Mouse (Mus musculus): ENCODE results near the gene Ptch2. TPM values are rescaled to one million over a fixed set of nuclear protein-coding genes. Genes with fewer than 3 reads are reported as not detected.

The Ptch2 gene
- polyA plus RNA-seq (2015; fragmentation: Nextera tagmentation; extraction: Ambion mirVana) = 6.9 and 7.1 TPM in 2 replicates

GRCm38 (mm10) chr4:117095551-117096452 is at the start of gene Ptch2:
Gene Ptch2 (plus strand): TSS chr4:117096075.
- Histone ChIP-seq H3K4me2 (peak within 1 kb of the TSS; percentile 94), H3K9me3 (replicated peaks) (no peaks in the 10 kb centered on the region), H3K4me3 (replicated peaks) (peak within 1 kb of the TSS; percentile 76), H3K27me3 (replicated peaks) (no peaks in the 10 kb centered on the region), H3K9ac (replicated peaks) (peak within 1 kb of the TSS; percentile 68), H3K4me1 (peaks cover 30% of the 10 kb centered on the region), H3K36me3 (peaks cover 3% of the 10 kb centered on the region; the same call in 1 of the 2 replicates), H3K27ac (replicated peaks) (peak within 1 kb of the TSS; percentile 79)
- under 1% methylated on average over 49 of the region's 50 CpGs for WGBS
- peak; percentile 90 for ATAC-seq (ENCODE audit: low FRiP score)

- Histone ChIP-seq H3K4me3 (replicated peaks) (no peak overlapping the region), H3K9me3 (replicated peaks) (no peaks in the 10 kb centered on the region), H3K27me3 (replicated peaks) (no peaks in the 10 kb centered on the region), H3K36me3 (peaks cover 20% of the 10 kb centered on the region), H3K4me2 (no peak overlapping the region), H3K4me1 (no peaks in the 10 kb centered on the region), H3K27ac (replicated peaks) (no peak overlapping the region), H3K9ac (replicated peaks) (no peak overlapping the region)
- 72% methylated on average over 3 of the region's 3 CpGs for WGBS
- no peak for ATAC-seq (ENCODE audit: low FRiP score)
Observed at GRCm38 (mm10) chr4:117048836-117049235, 47.0 kb upstream of the Ptch2 start.

GRCm38 (mm10) chr4:117049485-117049884 is 46.4 kb upstream of the Ptch2 start:
- H3K4me1 ChIP-seq = no peaks in the 10 kb centered on the region
- H3K4me2 ChIP-seq = no peak overlapping the region
- no peaks in the 10 kb centered on the region for H3K27me3 ChIP-seq (replicated peaks)
- H3K9me3 ChIP-seq (replicated peaks) = no peaks in the 10 kb centered on the region
- no peak overlapping the region for H3K27ac ChIP-seq (replicated peaks)
- WGBS = 100% methylated on average over 1 of the region's 1 CpGs
- no peak for ATAC-seq (ENCODE audit: low FRiP score)
- no peak overlapping the region for H3K4me3 ChIP-seq (replicated peaks)
- H3K36me3 ChIP-seq = peaks cover 20% of the 10 kb centered on the region
- H3K9ac ChIP-seq (replicated peaks) = no peak overlapping the region

GRCm38 (mm10) chr4:117052626-117053025 is 43.2 kb upstream of the Ptch2 start:
- Histone ChIP-seq H3K4me1 (no peaks in the 10 kb centered on the region), H3K27ac (replicated peaks) (peak overlapping the region; percentile 42; the same call in 1 of the 2 replicates), H3K9ac (replicated peaks) (no peak overlapping the region), H3K27me3 (replicated peaks) (no peaks in the 10 kb centered on the region), H3K4me2 (no peak overlapping the region), H3K9me3 (replicated peaks) (no peaks in the 10 kb centered on the region), H3K4me3 (replicated peaks) (no peak overlapping the region), H3K36me3 (peaks cover 12% of the 10 kb centered on the region)
- no peak for ATAC-seq (ENCODE audit: low FRiP score)
- 65% methylated on average over 4 of the region's 4 CpGs for WGBS

GRCm38 (mm10) chr4:117053956-117054355 is 41.9 kb upstream of the Ptch2 start:
- Histone ChIP-seq H3K4me1 (no peaks in the 10 kb centered on the region), H3K9ac (replicated peaks) (no peak overlapping the region), H3K4me2 (no peak overlapping the region), H3K27me3 (replicated peaks) (no peaks in the 10 kb centered on the region), H3K27ac (replicated peaks) (no peak overlapping the region), H3K9me3 (replicated peaks) (no peaks in the 10 kb centered on the region), H3K4me3 (replicated peaks) (no peak overlapping the region), H3K36me3 (peaks cover 12% of the 10 kb centered on the region)
- ATAC-seq (ENCODE audit: low FRiP score) = no peak
- WGBS = 56% methylated on average over 4 of the region's 4 CpGs

- no peaks in the 10 kb centered on the region for H3K4me1 ChIP-seq
- no peak for ATAC-seq (ENCODE audit: low FRiP score)
- no peak overlapping the region for H3K4me3 ChIP-seq (replicated peaks)
- H3K27ac ChIP-seq (replicated peaks) = no peak overlapping the region
- H3K9ac ChIP-seq (replicated peaks) = no peak overlapping the region
- H3K4me2 ChIP-seq = no peak overlapping the region
- H3K27me3 ChIP-seq (replicated peaks) = no peaks in the 10 kb centered on the region
- H3K9me3 ChIP-seq (replicated peaks) = no peaks in the 10 kb centered on the region
- peaks cover 9% of the 10 kb centered on the region for H3K36me3 ChIP-seq
Observed at GRCm38 (mm10) chr4:117056102-117056501, 39.8 kb upstream of the Ptch2 start.

- Histone ChIP-seq H3K4me2 (no peak overlapping the region), H3K9me3 (replicated peaks) (no peaks in the 10 kb centered on the region), H3K9ac (replicated peaks) (no peak overlapping the region), H3K4me3 (replicated peaks) (no peak overlapping the region), H3K4me1 (no peaks in the 10 kb centered on the region), H3K36me3 (peaks cover 14% of the 10 kb centered on the region), H3K27me3 (replicated peaks) (no peaks in the 10 kb centered on the region), H3K27ac (replicated peaks) (no peak overlapping the region)
- no peak for ATAC-seq (ENCODE audit: low FRiP score)
- WGBS = 68% methylated on average over 2 of the region's 2 CpGs
Observed at GRCm38 (mm10) chr4:117056514-117056913, 39.4 kb upstream of the Ptch2 start.

- Histone ChIP-seq H3K4me1 (no peaks in the 10 kb centered on the region), H3K9ac (replicated peaks) (no peak overlapping the region), H3K36me3 (0 out of 2 replicates have a peak, but pooled peaks cover 16% of the 10 kb centered on the region), H3K4me2 (no peak overlapping the region), H3K27me3 (replicated peaks) (no peaks in the 10 kb centered on the region), H3K9me3 (replicated peaks) (no peaks in the 10 kb centered on the region), H3K27ac (replicated peaks) (no peak overlapping the region), H3K4me3 (replicated peaks) (no peak overlapping the region)
- ATAC-seq (ENCODE audit: low FRiP score) = no peak
- WGBS = 96% methylated on average over 4 of the region's 4 CpGs
Observed at GRCm38 (mm10) chr4:117058512-117058911, 37.4 kb upstream of the Ptch2 start.

GRCm38 (mm10) chr4:117062700-117063390 is 33.0 kb upstream of the Ptch2 start:
- Histone ChIP-seq H3K9me3 (replicated peaks) (no peaks in the 10 kb centered on the region), H3K4me1 (no peaks in the 10 kb centered on the region), H3K27me3 (replicated peaks) (no peaks in the 10 kb centered on the region), H3K36me3 (peaks cover 32% of the 10 kb centered on the region), H3K9ac (replicated peaks) (no peak overlapping the region), H3K4me2 (no peak overlapping the region), H3K4me3 (replicated peaks) (no peak overlapping the region), H3K27ac (replicated peaks) (no peak overlapping the region)
- 28% methylated on average over 4 of the region's 4 CpGs for WGBS
- no peak for ATAC-seq (ENCODE audit: low FRiP score)

- ATAC-seq (ENCODE audit: low FRiP score) = no peak
- no peaks in the 10 kb centered on the region for H3K9me3 ChIP-seq (replicated peaks)
- no peaks in the 10 kb centered on the region for H3K4me1 ChIP-seq
- H3K4me2 ChIP-seq = no peak overlapping the region
- 92% methylated on average over 7 of the region's 7 CpGs for WGBS
- H3K4me3 ChIP-seq (replicated peaks) = no peak overlapping the region
- H3K27me3 ChIP-seq (replicated peaks) = no peaks in the 10 kb centered on the region
- no peak overlapping the region for H3K27ac ChIP-seq (replicated peaks)
- H3K9ac ChIP-seq (replicated peaks) = no peak overlapping the region
- peaks cover 66% of the 10 kb centered on the region for H3K36me3 ChIP-seq
Observed at GRCm38 (mm10) chr4:117068035-117068434, 27.8 kb upstream of the Ptch2 start.

GRCm38 (mm10) chr4:117069647-117070046 is 26.2 kb upstream of the Ptch2 start:
- H3K9me3 ChIP-seq (replicated peaks) = no peaks in the 10 kb centered on the region
- peaks cover 71% of the 10 kb centered on the region for H3K36me3 ChIP-seq
- ATAC-seq (ENCODE audit: low FRiP score) = no peak
- no peaks in the 10 kb centered on the region for H3K27me3 ChIP-seq (replicated peaks)
- H3K27ac ChIP-seq (replicated peaks) = no peak overlapping the region
- H3K4me1 ChIP-seq = no peaks in the 10 kb centered on the region
- no peak overlapping the region for H3K9ac ChIP-seq (replicated peaks)
- WGBS = 100% methylated on average over 1 of the region's 1 CpGs
- H3K4me3 ChIP-seq (replicated peaks) = no peak overlapping the region
- no peak overlapping the region for H3K4me2 ChIP-seq

- no peaks in the 10 kb centered on the region for H3K9me3 ChIP-seq (replicated peaks)
- 92% methylated on average over 4 of the region's 4 CpGs for WGBS
- no peaks in the 10 kb centered on the region for H3K27me3 ChIP-seq (replicated peaks)
- H3K9ac ChIP-seq (replicated peaks) = no peak overlapping the region
- H3K27ac ChIP-seq (replicated peaks) = no peak overlapping the region
- no peak overlapping the region for H3K4me3 ChIP-seq (replicated peaks)
- no peak overlapping the region for H3K4me2 ChIP-seq
- H3K36me3 ChIP-seq = peaks cover 68% of the 10 kb centered on the region
- H3K4me1 ChIP-seq = no peaks in the 10 kb centered on the region
- no peak for ATAC-seq (ENCODE audit: low FRiP score)
Observed at GRCm38 (mm10) chr4:117070624-117071023, 25.3 kb upstream of the Ptch2 start.

All from neural tube, embryonic 15.5 days (tissue).